16 mouse cellular contexts compared by ENCODE assay signal in genomic region chr6:137825022-137825613, GRCm38 (mm10).
DNase-seq lines count a peak whose midpoint lies in the region; ATAC-seq and TF ChIP-seq lines count a peak whose summit lies in the region.
"Had no signal": no experiment of that assay in that cellular context is flagged by ENCODE, and none has a peak within 500 bp of the region (broad histone marks: within the 10 kb centered on the region; RNA-seq: fewer than 3 reads in every experiment).

No protein-coding gene starts in this region.

- H3K9ac ChIP-seq in embryonic facial prominence, embryonic 11.5 days (replicated peaks; ENCODE audit: low read length), result no peak overlapping the region
- H3K9ac ChIP-seq in hindbrain, embryonic 15.5 days, result no peak overlapping the region
- no peak overlapping the region for H3K9ac ChIP-seq in hindbrain, embryonic 16.5 days (ENCODE audit: low read depth, low read length)
- no peak overlapping the region for H3K9ac ChIP-seq in neural tube, embryonic 12.5 days
- H3K9ac ChIP-seq: heart, embryonic 12.5 days; liver, embryonic 13.5 days had no signal

- DNase-seq in embryonic facial prominence, embryonic 11.5 days (ENCODE audit: low spot score), result no peak
- no peak for DNase-seq in embryonic facial prominence, embryonic 10.5 days (ENCODE audit: low spot score)
- DNase-seq in lung, postnatal 25 days (ENCODE audit: low spot score), result no peak
- no peak for DNase-seq in frontal cortex, postnatal 36 days (ENCODE audit: low spot score in 2 of 2)
- DNase-seq: cerebellum, adult 8-10 months; gastrocnemius, postnatal 10 days; kidney, adult 8-10 months; liver, embryonic 13.5 days; thymus, postnatal 25 days had no signal

- H3K27me3 ChIP-seq in embryonic facial prominence, embryonic 11.5 days (ENCODE audit: control insufficient read depth, insufficient read depth, low read length), result no peaks in the 10 kb centered on the region
- no peaks in the 10 kb centered on the region for H3K27me3 ChIP-seq in embryonic facial prominence, embryonic 10.5 days (replicated peaks; ENCODE audit: low read depth, poor library complexity, severe bottlenecking)
- H3K27me3 ChIP-seq in hindbrain, embryonic 15.5 days, result no peaks in the 10 kb centered on the region
- H3K27me3 ChIP-seq in hindbrain, embryonic 16.5 days (replicated peaks; ENCODE audit: control insufficient read depth, insufficient read depth, low read length), result no peaks in the 10 kb centered on the region
- no peaks in the 10 kb centered on the region for H3K27me3 ChIP-seq in neural tube, embryonic 12.5 days (replicated peaks)
- H3K27me3 ChIP-seq: heart, embryonic 12.5 days; liver, embryonic 13.5 days; Patski had no signal

- H3K9me3 ChIP-seq in embryonic facial prominence, embryonic 11.5 days (replicated peaks; ENCODE audit: control insufficient read depth, low read length), result no peaks in the 10 kb centered on the region
- no peaks in the 10 kb centered on the region for H3K9me3 ChIP-seq in embryonic facial prominence, embryonic 10.5 days
- H3K9me3 ChIP-seq in hindbrain, embryonic 15.5 days, result no peaks in the 10 kb centered on the region
- H3K9me3 ChIP-seq in hindbrain, embryonic 16.5 days (ENCODE audit: control insufficient read depth, low read length), result no peaks in the 10 kb centered on the region
- H3K9me3 ChIP-seq in neural tube, embryonic 12.5 days, result no peaks in the 10 kb centered on the region
- H3K9me3 ChIP-seq: heart, embryonic 12.5 days; liver, embryonic 13.5 days had no signal

- no peak for TF ChIP-seq CTCF in bone marrow macrophage, adult 2 months (IDR thresholded peaks at IDR 0.05; ENCODE audit: low read depth, low read length)

- H3K27ac ChIP-seq in embryonic facial prominence, embryonic 11.5 days (replicated peaks; ENCODE audit: low read depth, low read length), result no peak overlapping the region
- no peak overlapping the region for H3K27ac ChIP-seq in embryonic facial prominence, embryonic 10.5 days (replicated peaks)
- H3K27ac ChIP-seq in hindbrain, embryonic 15.5 days (replicated peaks), result no peak overlapping the region
- no peak overlapping the region for H3K27ac ChIP-seq in hindbrain, embryonic 16.5 days (ENCODE audit: low read depth, low read length)
- H3K27ac ChIP-seq in bone marrow macrophage, adult 2 months (ENCODE audit: insufficient read depth, low read depth, low read length), result peak overlapping the region; percentile 79
- H3K27ac ChIP-seq in neural tube, embryonic 12.5 days, result no peak overlapping the region
- H3K27ac ChIP-seq: liver, embryonic 13.5 days had no signal

- H3K4me1 ChIP-seq in embryonic facial prominence, embryonic 11.5 days (ENCODE audit: control insufficient read depth, insufficient read depth, low read length), result no peaks in the 10 kb centered on the region
- H3K4me1 ChIP-seq in embryonic facial prominence, embryonic 10.5 days, result peaks cover 3% of the 10 kb centered on the region; the same call in 1 of the 2 replicates
- H3K4me1 ChIP-seq in hindbrain, embryonic 15.5 days (replicated peaks), result peaks cover 2% of the 10 kb centered on the region; the same call in 1 of the 2 replicates
- no peaks in the 10 kb centered on the region for H3K4me1 ChIP-seq in hindbrain, embryonic 16.5 days (ENCODE audit: control insufficient read depth, insufficient read depth, low read depth, low read length)
- H3K4me1 ChIP-seq in bone marrow macrophage, adult 2 months (ENCODE audit: control insufficient read depth, insufficient read depth, low read length), result peaks cover 18% of the 10 kb centered on the region
- peaks cover 2% of the 10 kb centered on the region; the same call in 1 of the 2 replicates for H3K4me1 ChIP-seq in neural tube, embryonic 12.5 days
- H3K4me1 ChIP-seq: liver, embryonic 13.5 days had no signal

- no peak overlapping the region for H3K4me3 ChIP-seq in embryonic facial prominence, embryonic 11.5 days (ENCODE audit: low read depth, low read length)
- H3K4me3 ChIP-seq in embryonic facial prominence, embryonic 10.5 days, result no peak overlapping the region
- H3K4me3 ChIP-seq in hindbrain, embryonic 15.5 days, result no peak overlapping the region
- H3K4me3 ChIP-seq in hindbrain, embryonic 16.5 days (ENCODE audit: low read length), result no peak overlapping the region
- no peak overlapping the region for H3K4me3 ChIP-seq in bone marrow macrophage, adult 2 months (ENCODE audit: insufficient read depth, low read length)
- H3K4me3 ChIP-seq in neural tube, embryonic 12.5 days, result no peak overlapping the region
- H3K4me3 ChIP-seq: heart, embryonic 12.5 days; liver, embryonic 13.5 days had no signal

- no peak for TF ChIP-seq POLR2A in bone marrow macrophage, adult 2 months (IDR thresholded peaks at IDR 0.05; ENCODE audit: borderline replicate concordance, low read depth, low read length)

- no peak overlapping the region for H3K4me2 ChIP-seq in embryonic facial prominence, embryonic 11.5 days (ENCODE audit: low read depth, low read length)
- no peak overlapping the region for H3K4me2 ChIP-seq in hindbrain, embryonic 15.5 days
- H3K4me2 ChIP-seq in hindbrain, embryonic 16.5 days (ENCODE audit: low read length), result no peak overlapping the region
- H3K4me2 ChIP-seq in neural tube, embryonic 12.5 days (replicated peaks), result no peak overlapping the region
- H3K4me2 ChIP-seq: heart, embryonic 12.5 days; liver, embryonic 13.5 days had no signal

- no peaks in the 10 kb centered on the region for H3K36me3 ChIP-seq in embryonic facial prominence, embryonic 11.5 days (replicated peaks; ENCODE audit: control insufficient read depth, insufficient read depth, low read depth, low read length)
- H3K36me3 ChIP-seq in embryonic facial prominence, embryonic 10.5 days (replicated peaks), result no peaks in the 10 kb centered on the region
- H3K36me3 ChIP-seq in hindbrain, embryonic 15.5 days, result no peaks in the 10 kb centered on the region
- no peaks in the 10 kb centered on the region for H3K36me3 ChIP-seq in hindbrain, embryonic 16.5 days (ENCODE audit: control insufficient read depth, insufficient read depth, low read length)
- no peaks in the 10 kb centered on the region for H3K36me3 ChIP-seq in neural tube, embryonic 12.5 days
- H3K36me3 ChIP-seq: heart, embryonic 12.5 days had no signal

- 0 out of 2 replicates have a peak, but pooled peaks have one; percentile 31 for ATAC-seq in embryonic facial prominence, embryonic 11.5 days (replicated peaks; ENCODE audit: insufficient number of reproducible peaks, low FRiP score, low TSS enrichment, low read depth)
- peak; percentile 53 for ATAC-seq in hindbrain, embryonic 15.5 days (ENCODE audit: low FRiP score, low read depth)
- no peak; the same call in 1 of the 2 replicates for ATAC-seq in hindbrain, embryonic 16.5 days
- 0 out of 2 replicates have a peak, but pooled peaks have one; percentile 15 for ATAC-seq in neural tube, embryonic 12.5 days (ENCODE audit: low FRiP score, low read depth)
- ATAC-seq: lung, postnatal 0 days; Patski had no signal

- 81% methylated on average over 5 of the region's 5 CpGs for WGBS in embryonic facial prominence, embryonic 11.5 days
- 93% methylated on average over 5 of the region's 5 CpGs for WGBS in embryonic facial prominence, embryonic 10.5 days
- WGBS in hindbrain, embryonic 15.5 days, result 85% methylated on average over 5 of the region's 5 CpGs
- 82% methylated on average over 5 of the region's 5 CpGs for WGBS in hindbrain, embryonic 16.5 days
- 93% methylated on average over 5 of the region's 5 CpGs for WGBS in neural tube, embryonic 12.5 days
